Mouse (Mus musculus) heart, adult 2 months (tissue): ENCODE results near the gene Gm6020. TPM values are rescaled to one million over a fixed set of nuclear protein-coding genes. Genes with fewer than 3 reads are reported as not detected.
A peak's percentile ranks its signal among the peaks of the same experiment; 100 is the strongest.
"Not testable (repeated sequence)": the region's sequence is repeated elsewhere in the genome, so short reads cannot be mapped to it uniquely, and the experiment has no call there.

Source experiments
- DNase-seq, 2 experiments: peaks; one replicate each; pipeline ENCODE4 v3.0.0; 2021
- H3K27ac ChIP-seq: fragments of 200-600 bp; 2 replicates; pipeline ENCODE4 v1.8.1; 2022
- H3K27me3 ChIP-seq: fragments of 200-500 bp; 2 replicates; pipeline ENCODE4 v1.6.1; 2012; ENCODE audit warnings: mild to moderate bottlenecking, low read length, inconsistent platforms, mixed read lengths; ENCODE audit not compliant: control insufficient read depth, insufficient read depth
- H3K36me3 ChIP-seq: fragments of 200-500 bp; 2 replicates; pipeline ENCODE4 v1.6.1; 2012; ENCODE audit warnings: low read length, inconsistent platforms; ENCODE audit not compliant: control insufficient read depth, insufficient read depth
- H3K4me1 ChIP-seq: fragments of 200-500 bp; 2 replicates; pipeline ENCODE4 v1.6.1; 2011; ENCODE audit warnings: low read length; ENCODE audit not compliant: control insufficient read depth, insufficient read depth
- H3K4me3 ChIP-seq: fragments of 200-600 bp; 2 replicates; pipeline ENCODE4 v1.8.1; 2022
- H3K79me2 ChIP-seq: fragments of 200-500 bp; replicated peaks from 2 replicates; pipeline ENCODE4 v1.6.1; 2012; ENCODE audit warnings: mild to moderate bottlenecking, inconsistent platforms, low read length, moderate library complexity, mixed read lengths; ENCODE audit not compliant: control insufficient read depth, insufficient read depth
- H3K9ac ChIP-seq: fragments of 200-500 bp; 2 replicates; pipeline ENCODE4 v1.6.1; 2012; ENCODE audit warnings: low read depth, mild to moderate bottlenecking, control low read depth, inconsistent platforms, low read length, mixed read lengths
- CTCF ChIP-seq: fragments of 200-600 bp; IDR thresholded peaks from 2 replicates; pipeline ENCODE4 v1.8.1; 2022; ENCODE audit warnings: antibody characterized with exemption, mild to moderate bottlenecking, moderate library complexity
- EP300 ChIP-seq: fragments of 200-500 bp; IDR thresholded peaks from 2 replicates; pipeline ENCODE4 v1.6.1; 2011; ENCODE audit warnings: low read depth, low read length, control low read depth; ENCODE audit not compliant: insufficient read depth
- POLR2A ChIP-seq: fragments of 200-500 bp; IDR thresholded peaks from 2 replicates; pipeline ENCODE4 v1.6.1; 2011; ENCODE audit warnings: mild to moderate bottlenecking, low read depth, low read length, control low read depth; ENCODE audit not compliant: insufficient read depth
- WGBS: fragments of 180-500 bp; shearing (Covaris S2); methylation state at CpG from one replicate; pipeline ENCODE4 v1.1.7; 2018; 5-methylcytosine and 5-hydroxymethylcytosine counted together
- intact Hi-C: fragments of 180-260 bp; cut with DNase I; formaldehyde crosslinking; loops from one replicate; pipeline ENCODE4 v1.15.1; 2025
- polyA plus RNA-seq: library from polyadenylated mRNA; depleted of rRNA; stranded (reverse); fragments of >200 nt; gene quantifications from 2 replicates; pipeline ENCODE4 v1.2.3, GENCODE M21; 2012
- total RNA-seq, 2 experiments: library from RNA; stranded (reverse); gene quantifications; 2 replicates each; pipeline ENCODE4 v1.2.3; 2021

Gm6020 gene
- total and polyA plus RNA-seq, 3 experiments = not detected

- Histone ChIP-seq H3K27ac (no peak overlapping the region), H3K4me3 (peak overlapping the region; percentile 18), H3K27me3 (no peaks in the 10 kb centered on the region), H3K36me3 (no peaks in the 10 kb centered on the region), H3K4me1 (no peaks in the 10 kb centered on the region), H3K9ac (peak overlapping the region; percentile 42), H3K79me2 (no peaks in the 10 kb centered on the region)
- 3% methylated on average over 27 of the region's 27 CpGs for WGBS
- TF ChIP-seq CTCF (no peak), EP300 (no peak)
- peak in 1 of 2 experiments; percentile 31 for DNase-seq
- intact Hi-C loops = no loop called here
These were observed 31.8 kb upstream of the Gm6020 start for GRCm38 (mm10) chr19:61151701-61152420.

DNA sequence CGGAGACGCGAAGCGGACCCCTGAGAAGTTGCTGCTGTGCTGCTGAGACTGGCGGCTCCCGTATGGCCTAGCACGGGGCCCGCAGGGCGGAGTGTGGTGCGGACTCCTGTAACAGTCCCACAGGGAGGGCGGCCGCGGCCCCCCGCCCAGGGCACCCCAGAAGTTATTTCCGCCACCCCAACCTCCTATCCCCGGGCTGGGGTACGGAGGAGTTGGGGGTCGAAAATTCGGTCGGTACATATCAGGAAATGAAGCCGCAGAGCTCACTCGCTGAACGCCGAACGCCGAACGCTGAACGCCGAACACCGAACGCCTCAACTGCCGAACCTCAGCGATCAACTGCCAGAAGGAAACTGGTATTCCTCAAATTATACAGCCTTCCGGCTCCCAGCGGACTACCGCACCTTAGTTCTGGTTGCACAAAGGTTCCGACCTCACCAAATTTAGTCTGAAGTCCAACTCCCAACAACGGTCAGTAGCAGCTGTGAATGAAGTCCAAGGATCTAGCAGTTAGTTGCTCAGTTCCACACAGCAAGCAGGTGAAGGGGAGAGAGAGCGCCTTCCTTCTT is 7.8 kb upstream of the Gm6020 start, which contains the start of gene Gm7102:
TSS of gene Gm7102 (minus strand) at position 554 of the 569 bp plus-strand sequence.
- Histone ChIP-seq H3K27me3 (peaks cover 3% of the 10 kb centered on the region; the same call in 1 of the 2 replicates), H3K4me1 (no peaks in the 10 kb centered on the region), H3K9ac (no peak within 1 kb of the TSS), H3K4me3 (no peak within 1 kb of the TSS), H3K79me2 (no peaks in the 10 kb centered on the region), H3K36me3 (no peaks in the 10 kb centered on the region), H3K27ac (no peak within 1 kb of the TSS)
- WGBS = 25% methylated on average over 39 of the region's 39 CpGs
- intact Hi-C loops = no loop called here
- DNase-seq = peak in 1 of 2 experiments; percentile 15
- TF ChIP-seq EP300 (no peak), POLR2A (no peak), CTCF (no peak)

- Histone ChIP-seq H3K4me1 (no peaks in the 10 kb centered on the region), H3K4me3 (no peak overlapping the region), H3K79me2 (no peaks in the 10 kb centered on the region), H3K9ac (no peak overlapping the region), H3K36me3 (no peaks in the 10 kb centered on the region), H3K27ac (no peak overlapping the region), H3K27me3 (no peaks in the 10 kb centered on the region)
- DNase-seq = peak; percentile 88
- TF ChIP-seq CTCF (no peak), POLR2A (no peak), EP300 (no peak)
- WGBS = 13% methylated on average over 13 of the region's 13 CpGs
- intact Hi-C loops = no loop called here
These were observed 15.6 kb downstream of the Gm6020 start for GRCm38 (mm10) chr19:61199316-61199715.

- no peak for TF ChIP-seq EP300
- TF ChIP-seq POLR2A = no peak
- TF ChIP-seq CTCF = no peak
- Histone ChIP-seq H3K9ac (no peak overlapping the region), H3K4me3 (no peak overlapping the region), H3K27me3 (no peaks in the 10 kb centered on the region), H3K4me1 (no peaks in the 10 kb centered on the region), H3K27ac (no peak overlapping the region), H3K79me2 (no peaks in the 10 kb centered on the region), H3K36me3 (no peaks in the 10 kb centered on the region)
- intact Hi-C loops = no loop called here
- DNase-seq = peak; percentile 52 to 68
- WGBS = 11% methylated on average over 10 of the region's 10 CpGs
These were observed 16.1 kb downstream of the Gm6020 start for GRCm38 (mm10) chr19:61199836-61200235.

DNA sequence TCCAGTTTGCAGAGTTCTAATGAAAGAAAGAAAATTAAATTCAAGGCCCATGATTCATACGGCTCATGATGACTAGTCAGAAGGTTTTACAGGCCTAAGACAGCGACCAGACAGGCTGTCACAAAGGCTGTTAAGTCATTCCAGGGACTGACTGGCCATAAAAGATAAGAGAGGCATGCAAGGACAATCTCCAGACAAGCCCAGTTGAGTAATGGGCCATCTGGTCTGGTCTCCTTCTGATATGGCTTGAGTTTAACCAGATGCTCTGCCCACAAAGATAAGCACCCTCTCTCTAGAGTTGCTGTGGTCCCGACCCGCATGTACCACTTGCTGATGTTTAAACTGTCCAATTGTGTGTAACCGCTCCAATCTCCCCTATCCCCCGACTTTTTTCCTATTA is 23.8 kb downstream of the Gm6020 start:
- H3K4me1 ChIP-seq, H3K27me3 ChIP-seq, H3K36me3 ChIP-seq, H3K4me3 ChIP-seq, H3K27ac ChIP-seq, intact Hi-C loops, H3K79me2 ChIP-seq, DNase-seq, H3K9ac ChIP-seq: not testable (repeated sequence)
- 41% methylated on average over 6 of the region's 6 CpGs for WGBS

DNA sequence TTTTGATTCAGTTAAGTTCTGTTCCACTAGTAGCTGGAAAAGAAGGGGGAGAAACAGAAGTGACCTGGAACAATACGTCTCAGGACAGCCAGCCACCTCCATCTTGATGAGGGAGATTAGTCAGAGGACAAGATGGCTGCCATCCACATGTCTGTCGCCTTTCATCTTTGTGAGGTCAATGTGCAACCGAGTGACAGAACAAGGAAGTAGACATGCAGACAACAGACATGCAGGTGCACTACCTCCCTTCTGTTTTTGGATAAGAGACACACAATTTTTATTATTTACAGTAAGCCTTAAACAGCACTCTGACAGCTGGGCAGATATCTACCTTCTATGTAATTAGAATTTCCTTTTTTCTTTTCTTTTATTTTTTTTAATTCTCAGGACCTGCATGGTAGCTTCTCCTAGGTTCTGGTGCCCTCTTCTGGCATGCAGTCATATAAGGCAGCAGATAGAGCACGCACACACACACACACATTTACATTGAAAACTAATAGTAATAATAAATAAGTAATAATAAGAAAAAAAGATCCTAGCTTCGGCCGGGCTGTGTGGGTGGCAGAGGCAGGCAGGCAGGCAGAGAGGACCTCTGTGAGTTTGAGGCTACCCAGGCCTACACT is 40.1 kb downstream of the Gm6020 start:
- Histone ChIP-seq H3K36me3 (no peaks in the 10 kb centered on the region), H3K27ac (no peak overlapping the region), H3K4me3 (no peak overlapping the region), H3K27me3 (no peaks in the 10 kb centered on the region), H3K9ac (no peak overlapping the region), H3K79me2 (no peaks in the 10 kb centered on the region), H3K4me1 (no peaks in the 10 kb centered on the region)
- TF ChIP-seq POLR2A = no peak
- no peak for TF ChIP-seq EP300
- no peak for TF ChIP-seq CTCF
- WGBS = 84% methylated on average over 6 of the region's 6 CpGs
- intact Hi-C loops = no loop called here
- DNase-seq = no peak
